Mouse (Mus musculus) gastrocnemius, adult 2 months (tissue): ENCODE results near the gene Cacnb4. TPM values are rescaled to one million over a fixed set of nuclear protein-coding genes. Genes with fewer than 3 reads are reported as not detected.

Experiments used
- DNase-seq: peaks from one replicate; pipeline ENCODE4 v3.0.0; 2022
- H3K27ac ChIP-seq: fragments of 200-600 bp; 2 replicates; pipeline ENCODE4 v1.8.1; 2022; ENCODE audit warnings: mild to moderate bottlenecking
- H3K4me3 ChIP-seq: fragments of 200-600 bp; 2 replicates; pipeline ENCODE4 v1.8.1; 2022; ENCODE audit warnings: mild to moderate bottlenecking, moderate library complexity
- CTCF ChIP-seq: fragments of 200-600 bp; IDR thresholded peaks from 2 replicates; pipeline ENCODE4 v1.8.1; 2022; ENCODE audit warnings: antibody characterized with exemption, mild to moderate bottlenecking, moderate library complexity
- intact Hi-C: fragments of 180-260 bp; cut with DNase I; formaldehyde crosslinking; loops from one replicate; pipeline ENCODE4 v1.15.1; 2025
- total RNA-seq, 2 experiments: library from RNA; stranded (reverse); gene quantifications; 2 replicates each; pipeline ENCODE4 v1.2.3; 2021

The Cacnb4 gene
- total RNA-seq, 2 experiments from 2014 or later = 0.20 to 0.31 TPM

GRCm38 (mm10) chr2:52609486-52609885 is 67.1 kb downstream of the Cacnb4 start:
- H3K27ac ChIP-seq = no peak overlapping the region
- TF ChIP-seq CTCF = no peak
- no peak overlapping the region for H3K4me3 ChIP-seq
- intact Hi-C loops = loop anchor here (10.0 kb wide), 1 partner anchor 385 kb away; no protein-coding TSS in a partner anchor
- no peak for DNase-seq

GRCm38 (mm10) chr2:52607857-52608485 is 68.7 kb downstream of the Cacnb4 start:
- intact Hi-C loops = loop anchor here (10.0 kb wide), 1 partner anchor 383 kb away; no protein-coding TSS in a partner anchor
- no peak overlapping the region for H3K4me3 ChIP-seq
- TF ChIP-seq CTCF = no peak
- DNase-seq = no peak
- no peak overlapping the region for H3K27ac ChIP-seq

GRCm38 (mm10) chr2:52606331-52606730 is 70.3 kb downstream of the Cacnb4 start:
- intact Hi-C loops = loop anchor here (10.0 kb wide), 1 partner anchor 382 kb away; no protein-coding TSS in a partner anchor
- TF ChIP-seq CTCF = no peak
- DNase-seq = no peak
- no peak overlapping the region for H3K4me3 ChIP-seq
- no peak overlapping the region for H3K27ac ChIP-seq

- peak; percentile 68 for DNase-seq
- intact Hi-C loops = loop anchor here (10.0 kb wide), 1 partner anchor 381 kb away; no protein-coding TSS in a partner anchor
- peak; percentile 79 for TF ChIP-seq CTCF
- H3K27ac ChIP-seq = no peak overlapping the region
- H3K4me3 ChIP-seq = no peak overlapping the region
These were observed 71.3 kb downstream of the Cacnb4 start for GRCm38 (mm10) chr2:52605321-52605720.

- no peak for DNase-seq
- no peak overlapping the region for H3K4me3 ChIP-seq
- no peak for TF ChIP-seq CTCF
- intact Hi-C loops = loop anchor here (10.0 kb wide), 1 partner anchor 380 kb away; no protein-coding TSS in a partner anchor
- H3K27ac ChIP-seq = no peak overlapping the region
These were observed 72.0 kb downstream of the Cacnb4 start for GRCm38 (mm10) chr2:52604651-52605020.

- no peak for DNase-seq
- H3K27ac ChIP-seq = no peak overlapping the region
- TF ChIP-seq CTCF = no peak
- H3K4me3 ChIP-seq = no peak overlapping the region
- intact Hi-C loops = loop anchor here (10.0 kb wide), 1 partner anchor 379 kb away; no protein-coding TSS in a partner anchor
These were observed 72.5 kb downstream of the Cacnb4 start for GRCm38 (mm10) chr2:52603935-52604650.

GRCm38 (mm10) chr2:52603421-52603820 is 73.2 kb downstream of the Cacnb4 start:
- no peak for TF ChIP-seq CTCF
- H3K4me3 ChIP-seq = no peak overlapping the region
- intact Hi-C loops = loop anchor here (10.0 kb wide), 1 partner anchor 379 kb away; no protein-coding TSS in a partner anchor
- no peak for DNase-seq
- H3K27ac ChIP-seq = no peak overlapping the region

GRCm38 (mm10) chr2:52602921-52603320 is 73.7 kb downstream of the Cacnb4 start:
- intact Hi-C loops = loop anchor here (10.0 kb wide), 1 partner anchor 378 kb away; no protein-coding TSS in a partner anchor
- DNase-seq = no peak
- Histone ChIP-seq H3K4me3 (no peak overlapping the region), H3K27ac (no peak overlapping the region)
- no peak for TF ChIP-seq CTCF

GRCm38 (mm10) chr2:52602228-52602627 is 74.4 kb downstream of the Cacnb4 start:
- DNase-seq = no peak
- TF ChIP-seq CTCF = no peak
- no peak overlapping the region for H3K27ac ChIP-seq
- H3K4me3 ChIP-seq = no peak overlapping the region
- intact Hi-C loops = loop anchor here (10.0 kb wide), 1 partner anchor 377 kb away; no protein-coding TSS in a partner anchor

GRCm38 (mm10) chr2:52597511-52597910 is 79.1 kb downstream of the Cacnb4 start:
- no peak for DNase-seq
- H3K27ac ChIP-seq = no peak overlapping the region
- H3K4me3 ChIP-seq = no peak overlapping the region
- intact Hi-C loops = no loop called here
- TF ChIP-seq CTCF = no peak

GRCm38 (mm10) chr2:52593814-52594213 is 82.8 kb downstream of the Cacnb4 start:
- Histone ChIP-seq H3K4me3 (no peak overlapping the region), H3K27ac (no peak overlapping the region)
- no peak for DNase-seq
- no peak for TF ChIP-seq CTCF
- intact Hi-C loops = loop anchor here (5.0 kb wide), 3 partner anchors 167 to 287 kb away; no protein-coding TSS in a partner anchor

- no peak for TF ChIP-seq CTCF
- no peak for DNase-seq
- Histone ChIP-seq H3K27ac (no peak overlapping the region), H3K4me3 (no peak overlapping the region)
- intact Hi-C loops = loop anchor here (5.0 kb wide), 3 partner anchors 166 to 286 kb away; no protein-coding TSS in a partner anchor
These were observed 83.4 kb downstream of the Cacnb4 start for GRCm38 (mm10) chr2:52593260-52593659.

GRCm38 (mm10) chr2:52590970-52591347 is 85.7 kb downstream of the Cacnb4 start:
- H3K4me3 ChIP-seq = peak overlapping the region; percentile 41
- peak; percentile 75 for DNase-seq
- peak; percentile 84 for TF ChIP-seq CTCF
- intact Hi-C loops = loop anchor here (5.0 kb wide), 3 partner anchors 164 to 284 kb away; no protein-coding TSS in a partner anchor
- H3K27ac ChIP-seq = peak overlapping the region; percentile 53
